Mouse (Mus musculus) adrenal gland, postnatal 4 days (tissue): Measurements from ENCODE around the gene Ckap5. TPM values are rescaled to one million over a fixed set of nuclear protein-coding genes. Genes with fewer than 3 reads are reported as not detected.
A peak's percentile ranks its signal among the peaks of the same experiment; 100 is the strongest.
"Not testable (repeated sequence)": the region's sequence is repeated elsewhere in the genome, so short reads cannot be mapped to it uniquely, and the experiment has no call there.

Experiments
- DNase-seq, 2 experiments: peaks; one replicate each; pipeline ENCODE4 v3.0.0; 2021 to 2022; ENCODE audit warnings: low spot score in 2 of 2, mixed read lengths in 2 of 2
- long read RNA-seq, 2 experiments: library from polyadenylated mRNA; stranded (forward); transcript quantifications; one replicate each; pipeline ENCODE4 v2.0.0; 2021
- total RNA-seq, 2 experiments: library from RNA; stranded (reverse); gene quantifications; 2 replicates each; pipeline ENCODE4 v1.2.3; 2021

Ckap5 gene
- total RNA-seq = 10 to 100 TPM; 62.1 to 70.1 TPM
- long read RNA-seq, experiment 1, full-length matches to known transcripts = 2 of 4 reads
- long read RNA-seq, experiment 1, partial matches to known transcripts = 2 of 4 reads
- long read RNA-seq, experiment 1, other reads (novel, unspliced or antisense) = 0 of 4 reads
- long read RNA-seq, experiment 2, full-length matches to known transcripts = 8 of 18 reads
- long read RNA-seq, experiment 2, partial matches to known transcripts = 7 of 18 reads
- long read RNA-seq, experiment 2, other reads (novel, unspliced or antisense) = 3 of 18 reads

- DNase-seq = peak; percentile 69 to 83
Observed at GRCm38 (mm10) chr2:91526294-91527146, at the start of gene Ckap5. Ckap5 (plus strand) TSS chr2:91526762.

GRCm38 (mm10) chr2:91476841-91477240 lies 49.7 kb upstream of the Ckap5 start:
- no peak for DNase-seq

GRCm38 (mm10) chr2:91480399-91480801 lies 46.2 kb upstream of the Ckap5 start:
- no peak for DNase-seq

- DNase-seq = no peak
Observed at GRCm38 (mm10) chr2:91480805-91481514, 45.6 kb upstream of the Ckap5 start.

DNA sequence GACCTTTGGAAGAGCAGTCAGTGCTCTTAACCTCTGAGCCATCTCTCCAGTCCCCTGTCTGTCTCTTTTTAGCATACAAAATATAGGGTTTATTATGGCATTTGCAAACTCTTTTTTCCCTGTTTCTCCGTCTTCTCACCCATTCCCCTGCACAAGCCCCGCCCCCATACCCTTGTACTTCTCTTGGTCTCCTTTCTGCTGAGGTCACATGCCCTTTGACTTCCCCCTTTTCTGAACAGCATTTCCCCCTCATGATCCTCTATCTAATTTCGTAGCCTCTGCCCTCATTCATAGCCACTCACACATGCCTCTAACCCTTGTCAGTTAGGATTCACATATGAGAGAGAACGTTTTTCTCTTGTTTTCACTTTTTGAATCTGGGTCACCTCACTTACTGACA lies 41.9 kb upstream of the Ckap5 start:
- DNase-seq = no peak

GRCm38 (mm10) chr2:91485256-91485655 lies 41.3 kb upstream of the Ckap5 start:
- DNase-seq = no peak

DNA sequence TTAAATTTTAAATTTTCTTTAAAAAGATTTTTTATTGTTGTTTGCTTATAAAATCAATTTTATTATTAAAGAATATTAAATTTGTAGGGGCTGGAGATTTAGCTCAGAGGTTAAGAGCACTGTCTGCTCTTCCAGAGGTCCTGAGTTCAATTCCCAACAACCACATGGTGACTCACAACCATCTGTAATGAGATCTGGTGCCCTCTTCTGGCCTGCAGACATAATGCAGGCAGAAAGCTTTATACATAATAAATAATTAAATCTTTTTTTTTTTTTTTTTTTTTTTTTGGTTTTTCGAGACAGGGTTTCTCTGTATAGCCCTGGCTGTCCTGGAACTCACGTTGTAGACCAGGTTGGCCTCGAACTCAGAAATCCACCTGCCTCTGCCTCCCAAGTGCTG lies 39.3 kb upstream of the Ckap5 start:
- DNase-seq = not testable (repeated sequence)

- no peak for DNase-seq
Observed at GRCm38 (mm10) chr2:91492071-91492635, 34.4 kb upstream of the Ckap5 start.

- DNase-seq = no peak
Observed at GRCm38 (mm10) chr2:91493981-91494380, 32.6 kb upstream of the Ckap5 start.

GRCm38 (mm10) chr2:91498093-91498719 lies 28.4 kb upstream of the Ckap5 start:
- DNase-seq = no peak

DNA sequence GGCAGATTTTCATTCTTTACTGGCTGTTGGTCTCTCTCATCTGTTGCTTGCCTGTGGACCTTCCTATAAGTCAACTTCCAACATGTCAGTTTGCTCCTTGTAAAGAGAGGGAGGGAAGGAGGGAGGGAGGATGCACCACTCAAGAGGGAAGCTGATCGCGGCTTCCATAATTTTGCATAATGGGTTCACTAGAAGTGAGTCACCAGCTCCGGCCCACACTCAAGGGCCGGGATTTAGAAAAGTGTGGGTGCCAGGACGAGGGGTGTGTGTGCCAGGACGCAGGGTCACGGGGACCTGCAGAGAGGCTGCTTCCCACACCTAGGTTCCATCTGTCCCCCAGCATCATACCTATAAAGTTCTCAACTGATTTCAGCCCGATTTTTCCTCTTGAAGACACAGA lies 18.5 kb upstream of the Ckap5 start:
- DNase-seq = no peak

GRCm38 (mm10) chr2:91517186-91517585 lies 9.4 kb upstream of the Ckap5 start:
- no peak for DNase-seq

DNA sequence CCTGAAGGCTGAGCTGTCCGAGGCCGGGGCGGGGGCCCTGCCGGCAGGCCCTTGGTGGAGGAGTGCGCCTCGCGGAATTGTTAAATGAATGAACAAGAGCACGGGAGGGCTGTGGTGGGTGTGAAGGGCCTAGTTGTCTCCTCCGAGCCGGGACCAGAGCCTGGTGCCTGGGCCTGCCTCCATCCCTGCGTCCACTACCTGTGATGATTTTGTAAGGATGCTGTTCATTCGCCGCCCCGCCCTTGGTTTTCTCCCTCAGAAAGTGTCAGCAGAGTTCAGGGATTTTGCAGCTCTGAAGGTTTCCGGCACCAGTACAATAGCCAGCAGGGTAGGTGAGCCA lies 555 bp downstream of the Ckap5 start:
- DNase-seq = no peak

DNA sequence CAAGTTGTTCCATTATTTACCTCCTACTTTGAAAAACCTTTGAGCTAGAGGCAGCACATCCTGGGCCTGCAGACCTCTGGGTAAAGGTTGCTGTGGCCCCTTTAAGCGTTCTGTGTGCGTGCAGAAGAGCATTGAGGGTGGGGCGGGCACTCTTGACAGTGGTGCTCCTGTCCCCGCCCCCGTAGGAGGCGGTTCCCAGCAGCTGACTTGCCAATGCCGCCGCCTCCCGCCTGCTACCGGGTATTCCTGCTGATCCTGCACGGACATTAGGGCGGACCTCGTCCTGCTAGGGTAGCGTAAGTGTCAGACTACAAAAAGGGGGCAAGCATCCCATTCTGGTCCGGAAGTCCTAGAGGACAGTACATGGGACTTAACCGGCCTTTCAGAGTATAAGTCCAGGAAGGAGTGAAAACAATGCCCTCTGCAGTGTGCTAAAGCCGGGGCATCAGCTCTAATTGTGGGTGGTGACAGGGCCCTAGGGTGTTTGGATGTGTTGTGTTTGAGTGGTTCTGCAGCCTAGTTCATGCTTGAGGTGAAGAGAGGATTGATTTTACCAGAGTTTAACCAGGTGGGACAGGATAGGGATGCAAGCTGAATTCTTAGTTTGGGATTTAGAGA lies 11.1 kb downstream of the Ckap5 start:
- DNase-seq = peak; percentile 50 to 74

- no peak for DNase-seq
Observed at GRCm38 (mm10) chr2:91568125-91568524, 41.6 kb downstream of the Ckap5 start.

GRCm38 (mm10) chr2:91580894-91581293 lies 54.3 kb downstream of the Ckap5 start:
- DNase-seq = no peak

DNA sequence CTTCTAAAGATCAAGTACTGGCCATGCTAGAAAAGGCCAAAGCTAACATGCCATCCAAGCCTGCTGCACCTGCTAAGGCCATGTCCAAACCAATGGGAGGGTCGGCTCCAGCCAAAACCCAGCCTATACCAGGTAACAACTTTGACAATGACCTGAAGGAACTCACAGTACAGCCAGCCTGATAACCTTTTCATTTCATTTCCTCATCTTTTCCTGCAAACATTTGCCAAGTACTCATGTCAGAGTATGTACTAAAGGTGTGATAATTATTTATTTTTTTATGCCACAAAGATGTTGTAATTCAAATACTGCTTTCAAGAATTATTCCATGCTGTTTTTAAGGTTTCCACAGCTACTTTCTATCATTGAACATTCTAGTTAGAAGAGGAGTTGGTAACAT lies 59.7 kb downstream of the Ckap5 start:
- DNase-seq = no peak

GRCm38 (mm10) chr2:91600475-91600874 lies 73.9 kb downstream of the Ckap5 start:
- DNase-seq = no peak

- DNase-seq = no peak
Observed at GRCm38 (mm10) chr2:91602389-91602788, 75.8 kb downstream of the Ckap5 start.

- DNase-seq = not testable (repeated sequence)
Observed at GRCm38 (mm10) chr2:91609370-91609769, 82.8 kb downstream of the Ckap5 start.

- no peak for DNase-seq
Observed at GRCm38 (mm10) chr2:91622356-91622755, 95.8 kb downstream of the Ckap5 start.
